Mouse (Mus musculus) embryonic facial prominence, embryonic 14.5 days (tissue): ENCODE data around the gene Stk11. TPM values are rescaled to one million over a fixed set of nuclear protein-coding genes. Genes with fewer than 3 reads are reported as not detected.

Experiments
- ATAC-seq: fragments of 200-750 bp; cut with Nextera tagmentation; 2 replicates; pipeline ENCODE4 v1.8.0; 2017; ENCODE audit warnings: low read depth, moderate number of reproducible peaks, moderate TSS enrichment
- DNase-seq: peaks from one replicate; pipeline ENCODE4 v3.0.0-alpha.2; 2015; ENCODE audit warnings: low spot score
- H3K27ac ChIP-seq: fragments of 300-500 bp; sonication (generic); replicated peaks from 2 replicates; pipeline ENCODE4 v1.5.1; 2014; ENCODE audit warnings: low read depth, mild to moderate bottlenecking, low read length, moderate library complexity
- H3K27me3 ChIP-seq: fragments of 300-500 bp; sonication (generic); replicated peaks from 2 replicates; pipeline ENCODE4 v1.6.1; 2014; ENCODE audit warnings: low read length; ENCODE audit not compliant: control insufficient read depth, insufficient read depth
- H3K36me3 ChIP-seq: fragments of 300-500 bp; sonication (generic); 2 replicates; pipeline ENCODE4 v1.6.1; 2014; ENCODE audit warnings: low read length, mixed read lengths; ENCODE audit not compliant: control insufficient read depth, insufficient read depth
- H3K4me1 ChIP-seq: fragments of 300-500 bp; sonication (generic); 2 replicates; pipeline ENCODE4 v1.6.1; 2014; ENCODE audit warnings: antibody characterized with exemption, low read length; ENCODE audit not compliant: control insufficient read depth, insufficient read depth
- H3K4me2 ChIP-seq: fragments of 300-500 bp; sonication (generic); 2 replicates; pipeline ENCODE4 v1.6.1; 2014; ENCODE audit warnings: low read depth, mild to moderate bottlenecking, low read length, moderate library complexity, mixed read lengths
- H3K4me3 ChIP-seq: fragments of 300-500 bp; sonication (generic); 2 replicates; pipeline ENCODE4 v1.5.1; 2014; ENCODE audit warnings: low read depth, mild to moderate bottlenecking, low read length
- H3K9ac ChIP-seq: fragments of 300-500 bp; sonication (generic); 2 replicates; pipeline ENCODE4 v1.6.1; 2014; ENCODE audit warnings: low read depth, mild to moderate bottlenecking, low read length, moderate library complexity, mixed read lengths
- H3K9me3 ChIP-seq: fragments of 300-500 bp; sonication (generic); 2 replicates; pipeline ENCODE4 v1.6.1; 2016; ENCODE audit warnings: low read length; ENCODE audit not compliant: control insufficient read depth
- WGBS: fragments of 180-500 bp; shearing (Covaris S2); extraction: QIAGEN DNeasy Blood & Tissue Kit; methylation state at CpG from one replicate; pipeline ENCODE4 v1.1.7; 2014; 5-methylcytosine and 5-hydroxymethylcytosine counted together
- polyA plus RNA-seq: library from polyadenylated mRNA; unstranded; fragments of >200 nt; fragmentation: Nextera tagmentation; extraction: Ambion mirVana; gene quantifications from 2 replicates; pipeline ENCODE4 v1.2.1, GENCODE M21; 2014

The Stk11 gene
- polyA plus RNA-seq, 1 experiment from 2014 or later, result 32.6 TPM

DNA sequence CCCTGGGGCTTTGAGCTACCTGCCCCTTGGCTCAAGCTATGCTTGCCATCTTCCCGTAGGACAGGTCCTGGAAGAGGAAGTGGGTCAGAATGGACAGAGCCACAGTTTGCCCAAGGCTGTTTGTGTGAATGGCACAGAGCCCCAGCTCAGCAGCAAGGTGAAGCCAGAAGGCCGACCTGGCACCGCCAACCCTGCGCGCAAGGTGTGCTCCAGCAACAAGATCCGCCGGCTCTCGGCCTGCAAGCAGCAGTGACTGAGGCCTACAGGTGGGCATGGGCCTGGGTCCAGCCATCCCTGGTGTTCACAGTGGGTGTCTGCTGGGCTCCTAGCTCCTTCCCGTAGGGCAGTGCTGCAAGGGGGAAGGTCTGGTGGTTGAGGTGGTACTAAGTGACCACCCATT, 14.2 kb downstream of the Stk11 start:
- Histone ChIP-seq H3K9me3 (no peaks in the 10 kb centered on the region), H3K4me3 (no peak overlapping the region), H3K27ac (no peak overlapping the region), H3K9ac (no peak overlapping the region), H3K36me3 (peaks cover 89% of the 10 kb centered on the region), H3K27me3 (no peaks in the 10 kb centered on the region), H3K4me1 (no peaks in the 10 kb centered on the region), H3K4me2 (no peak overlapping the region)
- DNase-seq (no peak), ATAC-seq (no peak)
- 94% methylated on average over 3 of the region's 9 CpGs for WGBS

DNA sequence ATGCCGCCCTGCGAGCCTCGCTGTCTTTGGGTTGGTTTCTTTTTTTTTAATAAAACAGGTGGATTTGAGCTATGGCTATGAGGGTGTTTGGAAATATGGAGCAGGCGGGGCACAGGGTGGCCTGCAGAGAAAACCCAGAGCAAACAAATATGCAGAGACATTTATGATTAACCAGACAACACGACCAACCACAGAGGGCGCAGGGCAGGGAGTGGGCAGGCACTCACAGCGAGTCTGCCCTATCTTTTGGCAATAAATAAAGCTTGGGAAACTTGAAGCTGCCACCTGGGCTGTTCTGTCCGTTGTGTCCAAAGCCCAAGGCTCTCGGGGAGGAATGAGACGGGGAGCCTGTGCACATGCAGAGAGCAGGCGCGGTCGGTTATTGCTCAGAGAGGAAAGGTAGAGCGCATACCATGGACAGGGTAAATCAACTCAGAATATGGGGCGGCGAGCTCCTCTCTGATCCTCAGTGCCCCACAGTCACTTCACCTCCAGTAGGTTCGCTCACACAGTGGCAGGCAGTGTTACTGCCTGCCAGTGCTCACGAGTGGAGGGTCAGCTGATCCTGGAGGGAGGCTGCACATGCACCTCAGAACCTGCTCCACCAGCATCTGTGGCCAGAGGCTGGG, 14.9 kb downstream of the Stk11 start:
- Histone ChIP-seq H3K36me3 (peaks cover 82% of the 10 kb centered on the region), H3K4me2 (no peak overlapping the region), H3K4me1 (no peaks in the 10 kb centered on the region), H3K4me3 (no peak overlapping the region), H3K27me3 (no peaks in the 10 kb centered on the region), H3K9me3 (no peaks in the 10 kb centered on the region), H3K9ac (no peak overlapping the region), H3K27ac (no peak overlapping the region)
- WGBS, result 82% methylated on average over 18 of the region's 18 CpGs
- no peak for ATAC-seq
- DNase-seq, result no peak

GRCm38 (mm10) chr10:80131316-80131951, 15.8 kb downstream of the Stk11 start:
- Histone ChIP-seq H3K9me3 (0 out of 2 replicates have a peak, but pooled peaks cover 3% of the 10 kb centered on the region), H3K4me3 (peak overlapping the region; percentile 19), H3K27me3 (peaks cover 9% of the 10 kb centered on the region; the same call in 1 of the 2 replicates), H3K4me1 (no peaks in the 10 kb centered on the region), H3K4me2 (peak overlapping the region; percentile 42), H3K36me3 (peaks cover 80% of the 10 kb centered on the region), H3K9ac (peak overlapping the region; percentile 49; the same call in 1 of the 2 replicates), H3K27ac (no peak overlapping the region; the same call in 1 of the 2 replicates)
- ATAC-seq (peak; percentile 26; the same call in 1 of the 2 replicates), DNase-seq (no peak)
- 16% methylated on average over 40 of the region's 55 CpGs for WGBS

DNA sequence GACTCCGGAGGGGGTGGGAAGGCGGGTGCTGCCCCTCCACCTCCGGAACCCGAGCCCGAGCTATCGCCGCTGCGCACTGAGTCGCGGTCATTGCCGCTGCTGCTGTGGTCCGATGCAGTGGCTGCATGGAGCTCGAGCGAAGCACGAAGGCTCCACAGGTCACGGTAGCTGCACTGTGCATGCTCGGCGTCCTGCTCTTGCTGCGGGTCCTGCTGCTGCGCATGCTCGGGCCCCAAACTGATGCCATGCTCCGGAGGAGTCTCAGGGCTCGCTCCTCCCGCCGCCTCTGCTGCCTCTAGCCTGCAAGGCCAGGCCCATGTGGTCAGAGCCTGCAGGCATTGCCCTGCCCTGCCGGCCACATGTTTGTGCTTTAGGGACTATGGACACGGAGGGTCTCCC, 16.3 kb downstream of the Stk11 start:
- WGBS, result 35% methylated on average over 11 of the region's 27 CpGs
- ATAC-seq, result peak; percentile 11; the same call in 1 of the 2 replicates

GRCm38 (mm10) chr10:80133226-80133849, 17.7 kb downstream of the Stk11 start:
- Histone ChIP-seq H3K27ac (no peak overlapping the region), H3K27me3 (peaks cover 24% of the 10 kb centered on the region), H3K36me3 (peaks cover 61% of the 10 kb centered on the region), H3K4me3 (no peak overlapping the region), H3K9ac (no peak overlapping the region; the same call in 1 of the 2 replicates), H3K9me3 (0 out of 2 replicates have a peak, but pooled peaks cover 3% of the 10 kb centered on the region), H3K4me2 (no peak overlapping the region), H3K4me1 (peaks cover 17% of the 10 kb centered on the region)
- DNase-seq (no peak), ATAC-seq (no peak)
- WGBS, result 73% methylated on average over 8 of the region's 8 CpGs

More for the DNA sequence above, 16.3 kb downstream of the Stk11 start:
- H3K4me2 ChIP-seq, result peak overlapping the region; percentile 42
- H3K9ac ChIP-seq, result peak overlapping the region; percentile 49; the same call in 1 of the 2 replicates
- DNase-seq, result no peak
- H3K9me3 ChIP-seq, result 0 out of 2 replicates have a peak, but pooled peaks cover 3% of the 10 kb centered on the region
- H3K4me1 ChIP-seq, result peaks cover 4% of the 10 kb centered on the region
- peaks cover 14% of the 10 kb centered on the region for H3K27me3 ChIP-seq
- H3K27ac ChIP-seq, result no peak overlapping the region
- H3K36me3 ChIP-seq, result peaks cover 75% of the 10 kb centered on the region
- peak overlapping the region; percentile 19 for H3K4me3 ChIP-seq

DNA sequence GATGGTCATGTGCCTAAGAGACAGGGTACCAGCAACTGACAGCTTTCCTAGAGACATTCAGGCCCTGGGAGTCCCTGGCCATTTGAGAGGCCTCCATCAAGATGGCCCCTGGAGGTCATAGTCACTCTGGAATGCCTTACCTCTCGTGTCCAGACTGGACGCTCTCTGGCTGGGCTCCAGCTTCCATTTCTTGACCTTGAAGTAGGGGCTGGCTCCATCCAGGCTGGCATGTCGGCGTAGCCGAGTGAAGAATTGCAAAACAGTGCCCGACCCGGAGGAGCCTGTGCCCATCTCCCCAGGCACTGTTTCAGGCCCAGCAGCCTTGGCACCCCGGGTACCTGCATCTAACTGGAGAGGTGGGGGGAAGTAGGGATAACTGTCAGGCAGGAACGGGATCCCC, 18.8 kb downstream of the Stk11 start:
- H3K4me1 ChIP-seq, result peaks cover 20% of the 10 kb centered on the region
- H3K9me3 ChIP-seq, result 0 out of 2 replicates have a peak, but pooled peaks cover 3% of the 10 kb centered on the region
- H3K27me3 ChIP-seq, result peaks cover 24% of the 10 kb centered on the region
- no peak for DNase-seq
- no peak overlapping the region for H3K4me3 ChIP-seq
- 91% methylated on average over 9 of the region's 9 CpGs for WGBS
- no peak overlapping the region for H3K9ac ChIP-seq
- peaks cover 50% of the 10 kb centered on the region for H3K36me3 ChIP-seq
- ATAC-seq, result no peak
- no peak overlapping the region for H3K27ac ChIP-seq
- H3K4me2 ChIP-seq, result no peak overlapping the region

GRCm38 (mm10) chr10:80135161-80135560, 19.6 kb downstream of the Stk11 start:
- Histone ChIP-seq H3K36me3 (peaks cover 43% of the 10 kb centered on the region), H3K4me1 (peaks cover 20% of the 10 kb centered on the region), H3K4me3 (no peak overlapping the region), H3K9me3 (0 out of 2 replicates have a peak, but pooled peaks cover 3% of the 10 kb centered on the region), H3K27ac (no peak overlapping the region), H3K4me2 (no peak overlapping the region), H3K27me3 (peaks cover 24% of the 10 kb centered on the region), H3K9ac (no peak overlapping the region)
- DNase-seq, result no peak
- 88% methylated on average over 10 of the region's 10 CpGs for WGBS
- ATAC-seq, result no peak

DNA sequence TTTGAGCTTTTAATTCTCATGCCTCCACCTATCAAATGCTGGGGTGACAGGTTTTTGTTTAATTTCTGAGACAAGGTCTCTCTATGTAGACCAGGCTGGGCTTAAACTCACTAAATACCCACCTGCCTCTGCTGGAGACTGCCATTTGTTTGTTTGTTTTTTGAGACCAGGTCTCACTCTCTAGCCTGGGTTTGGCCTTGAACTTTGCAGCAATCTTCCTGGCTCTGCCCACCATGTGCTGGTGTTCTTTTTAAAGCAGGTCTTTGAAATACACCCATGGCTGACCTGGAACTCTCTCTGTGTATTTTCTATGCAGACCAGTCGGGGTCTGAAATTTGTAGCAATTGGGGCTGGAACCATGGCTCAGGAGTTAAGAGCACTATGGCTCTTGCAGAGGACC, 20.0 kb downstream of the Stk11 start:
- H3K4me1 ChIP-seq, result peaks cover 20% of the 10 kb centered on the region
- peaks cover 38% of the 10 kb centered on the region for H3K36me3 ChIP-seq
- H3K27me3 ChIP-seq, result peaks cover 24% of the 10 kb centered on the region

More for the DNA sequence above, 20.0 kb downstream of the Stk11 start:
- WGBS, result 88% methylated on average over 1 of the region's 1 CpGs
- DNase-seq (no peak), ATAC-seq (no peak)
- H3K4me3 ChIP-seq, result no peak overlapping the region
- no peak overlapping the region for H3K9ac ChIP-seq
- no peak overlapping the region for H3K4me2 ChIP-seq
- H3K9me3 ChIP-seq, result 0 out of 2 replicates have a peak, but pooled peaks cover 3% of the 10 kb centered on the region
- H3K27ac ChIP-seq, result no peak overlapping the region
